Mouse (Mus musculus) heart, postnatal 25 days (tissue): Measurements from ENCODE around the gene Acot7. TPM values are rescaled to one million over a fixed set of nuclear protein-coding genes. Genes with fewer than 3 reads are reported as not detected.
A peak's percentile ranks its signal among the peaks of the same experiment; 100 is the strongest.

Experiments
- DNase-seq: peaks from one replicate; pipeline ENCODE4 v3.0.0; 2022; ENCODE audit warnings: low spot score
- intact Hi-C: fragments of 180-260 bp; cut with DNase I; formaldehyde crosslinking; loops from one replicate; pipeline ENCODE4 v1.15.1; 2025
- total RNA-seq, 2 experiments: library from RNA; stranded (reverse); gene quantifications; 2 replicates each; pipeline ENCODE4 v1.2.3; 2021

Gene Acot7
- total RNA-seq, 2 experiments from 2014 or later, result 53.4 to 58.8 TPM

GRCm38 (mm10) chr4:152177174-152177536 lies 779 bp upstream of the Acot7 start:
- intact Hi-C loops, result no loop called here
- no peak for DNase-seq

GRCm38 (mm10) chr4:152178344-152178864 lies 470 bp downstream of the Acot7 start:
- intact Hi-C loops, result no loop called here

GRCm38 (mm10) chr4:152178916-152179705 lies 1.2 kb downstream of the Acot7 start:
- intact Hi-C loops, result no loop called here
- DNase-seq, result no peak

More at GRCm38 (mm10) chr4:152178344-152178864, 470 bp downstream of the Acot7 start:
- DNase-seq, result no peak

GRCm38 (mm10) chr4:152179946-152180660 lies 2.2 kb downstream of the Acot7 start:
- intact Hi-C loops, result no loop called here
- DNase-seq, result no peak

GRCm38 (mm10) chr4:152182205-152182604 lies 4.3 kb downstream of the Acot7 start:
- intact Hi-C loops, result no loop called here
- DNase-seq, result no peak

GRCm38 (mm10) chr4:152184353-152185035 lies 6.6 kb downstream of the Acot7 start:
- DNase-seq, result no peak

GRCm38 (mm10) chr4:152185137-152185509 lies 7.2 kb downstream of the Acot7 start:
- no peak for DNase-seq
- intact Hi-C loops, result no loop called here

More at GRCm38 (mm10) chr4:152184353-152185035, 6.6 kb downstream of the Acot7 start:
- intact Hi-C loops, result no loop called here

GRCm38 (mm10) chr4:152185510-152186204 lies 7.7 kb downstream of the Acot7 start:
- peak; percentile 42 for DNase-seq
- intact Hi-C loops, result no loop called here

GRCm38 (mm10) chr4:152186205-152187082 lies 8.5 kb downstream of the Acot7 start:
- intact Hi-C loops, result no loop called here
- DNase-seq, result no peak

GRCm38 (mm10) chr4:152187142-152187541 lies 9.2 kb downstream of the Acot7 start:
- DNase-seq, result no peak
- intact Hi-C loops, result no loop called here

GRCm38 (mm10) chr4:152188651-152189050 lies 10.7 kb downstream of the Acot7 start:
- intact Hi-C loops, result no loop called here

GRCm38 (mm10) chr4:152189071-152189470 lies 11.1 kb downstream of the Acot7 start:
- intact Hi-C loops, result no loop called here
- no peak for DNase-seq

More at GRCm38 (mm10) chr4:152188651-152189050, 10.7 kb downstream of the Acot7 start:
- no peak for DNase-seq

GRCm38 (mm10) chr4:152189691-152190090 lies 11.8 kb downstream of the Acot7 start:
- no peak for DNase-seq
- intact Hi-C loops, result no loop called here

- intact Hi-C loops, result no loop called here
- DNase-seq, result no peak
Measured at GRCm38 (mm10) chr4:152190096-152190653, 12.2 kb downstream of the Acot7 start.

- intact Hi-C loops, result no loop called here
- no peak for DNase-seq
Measured at GRCm38 (mm10) chr4:152190701-152191100, 12.8 kb downstream of the Acot7 start.

- intact Hi-C loops, result no loop called here
- DNase-seq, result no peak
Measured at GRCm38 (mm10) chr4:152192569-152192968, 14.6 kb downstream of the Acot7 start.

- no peak for DNase-seq
- intact Hi-C loops, result no loop called here
Measured at GRCm38 (mm10) chr4:152194476-152195175, 16.7 kb downstream of the Acot7 start.

GRCm38 (mm10) chr4:152196276-152196675 lies 18.3 kb downstream of the Acot7 start:
- DNase-seq, result no peak
- intact Hi-C loops, result no loop called here
